Mouse (Mus musculus) lung, adult 2 months (tissue): ENCODE measurements around the gene Nmrk1. TPM values are rescaled to one million over a fixed set of nuclear protein-coding genes. Genes with fewer than 3 reads are reported as not detected.

Source experiments
- DNase-seq: peaks from one replicate; pipeline ENCODE4 v3.0.0; 2022
- H3K4me1 ChIP-seq: fragments of 200-500 bp; 2 replicates; pipeline ENCODE4 v1.6.1; 2011; ENCODE audit warnings: low read length; ENCODE audit not compliant: control insufficient read depth, insufficient read depth
- H3K4me3 ChIP-seq: fragments of 200-500 bp; replicated peaks from 2 replicates; pipeline ENCODE3; 2011; ENCODE audit warnings: low read depth, mild to moderate bottlenecking, control low read depth, low read length; ENCODE audit errors: extremely low read depth
- CTCF ChIP-seq: fragments of 200-500 bp; IDR thresholded peaks from 2 replicates; pipeline ENCODE4 v1.5.1; 2011; ENCODE audit warnings: mild to moderate bottlenecking, low read length, control low read depth; ENCODE audit not compliant: insufficient read depth
- POLR2A ChIP-seq: fragments of 200-500 bp; IDR thresholded peaks from 2 replicates; pipeline ENCODE4 v1.6.1; 2011; ENCODE audit warnings: low read depth, mild to moderate bottlenecking, control low read depth, low read length, borderline replicate concordance; ENCODE audit errors: extremely low read depth
- WGBS: fragments of 180-500 bp; shearing (Covaris S2); methylation state at CpG from one replicate; pipeline ENCODE4 v1.1.7; 2018; 5-methylcytosine and 5-hydroxymethylcytosine counted together
- polyA plus RNA-seq: library from polyadenylated mRNA; depleted of rRNA; stranded (reverse); fragments of >200 nt; gene quantifications from 2 replicates; pipeline ENCODE4 v1.2.3, GENCODE M21; 2012

Nmrk1 gene
- polyA plus RNA-seq, 1 experiment, result 4.7 TPM

DNA sequence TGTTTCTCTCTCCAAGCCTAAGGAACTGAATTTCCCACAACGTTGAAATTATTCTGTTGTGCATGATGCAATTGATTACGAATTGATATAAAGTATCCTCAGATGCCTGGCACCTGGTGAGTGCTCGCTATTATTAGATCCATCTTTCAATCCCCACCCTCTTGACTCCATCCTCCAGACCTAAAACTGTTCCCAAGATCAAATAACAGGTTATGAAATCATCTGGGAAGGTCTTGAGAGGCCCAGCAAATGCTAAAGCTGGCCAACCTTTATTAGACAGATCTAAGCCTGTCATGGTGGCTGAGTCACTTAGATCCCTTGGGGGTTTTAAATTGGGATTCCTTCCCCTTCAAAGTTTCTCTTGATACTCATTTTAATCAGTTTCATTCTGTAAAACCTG lies 28.7 kb downstream of the Nmrk1 start:
- TF ChIP-seq CTCF, result no peak
- no peak for TF ChIP-seq POLR2A
- DNase-seq, result no peak
- 70% methylated on average over 3 of the region's 3 CpGs for WGBS
- Histone ChIP-seq H3K4me3 (no peak overlapping the region), H3K4me1 (no peaks in the 10 kb centered on the region)

DNA sequence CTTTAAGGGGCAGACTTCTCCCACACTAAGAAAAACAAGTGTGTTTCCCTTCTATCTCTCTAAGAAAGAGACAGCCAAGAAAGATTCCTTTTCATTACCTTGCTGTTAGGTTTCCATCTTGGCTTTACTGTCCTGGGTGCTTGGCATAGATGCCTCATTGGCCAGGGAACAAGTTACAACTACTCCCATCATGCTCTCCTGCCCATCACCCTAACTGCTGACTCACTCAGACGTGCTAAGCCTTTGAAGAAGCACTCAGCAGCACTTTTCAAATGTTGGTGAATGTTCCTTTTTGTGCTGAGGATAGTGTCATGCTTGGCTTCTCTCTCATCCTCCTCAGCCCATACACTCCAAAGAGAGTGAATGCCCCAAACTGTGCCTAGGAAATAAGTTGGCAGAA lies 29.9 kb downstream of the Nmrk1 start:
- TF ChIP-seq CTCF (no peak), POLR2A (no peak)
- WGBS, result 45% methylated on average over 1 of the region's 1 CpGs
- Histone ChIP-seq H3K4me3 (no peak overlapping the region), H3K4me1 (no peaks in the 10 kb centered on the region)
- no peak for DNase-seq

DNA sequence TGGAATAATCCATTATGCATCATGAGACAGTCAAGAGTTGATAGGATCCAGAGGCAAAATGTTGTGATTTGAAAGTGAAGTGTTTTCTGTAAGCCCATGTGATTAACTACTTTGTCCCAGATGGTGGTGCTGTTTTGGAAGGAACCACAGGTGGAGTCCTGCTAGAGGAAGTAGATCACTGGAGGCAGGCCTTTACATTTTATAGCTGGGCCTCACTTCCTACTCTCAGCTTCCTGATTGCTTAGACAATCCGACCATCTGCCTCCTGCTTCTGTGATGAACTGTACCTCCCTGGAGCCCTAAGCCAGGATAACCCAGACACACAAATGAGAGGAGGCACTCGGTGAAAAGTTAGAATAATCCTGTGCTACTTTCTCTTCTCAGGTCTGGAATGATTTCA lies 32.2 kb downstream of the Nmrk1 start:
- TF ChIP-seq CTCF, result no peak
- TF ChIP-seq POLR2A, result no peak
- no peaks in the 10 kb centered on the region for H3K4me1 ChIP-seq
- WGBS, result 50% methylated on average over 2 of the region's 2 CpGs
- no peak for DNase-seq
- H3K4me3 ChIP-seq, result no peak overlapping the region

DNA sequence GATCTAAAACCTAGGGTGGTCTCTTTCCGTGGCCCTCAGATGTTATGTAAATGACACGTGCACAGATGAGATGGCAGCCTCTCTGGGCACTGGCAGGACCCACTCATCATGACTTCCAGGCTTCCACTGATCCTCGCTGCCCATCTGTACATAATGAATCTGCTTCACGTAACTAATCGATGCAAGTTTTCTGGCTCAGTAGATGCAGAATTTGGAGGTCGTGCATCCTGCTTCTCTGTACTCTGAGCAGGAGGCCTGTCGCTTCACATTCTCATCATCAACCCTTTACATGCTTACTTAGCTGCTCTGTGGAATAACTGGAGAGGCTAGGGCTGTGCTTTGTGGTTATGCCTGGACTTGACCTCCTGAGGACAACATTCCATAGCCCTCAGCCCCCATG lies 35.2 kb downstream of the Nmrk1 start:
- no peak overlapping the region for H3K4me3 ChIP-seq
- no peak for DNase-seq
- WGBS, result 83% methylated on average over 7 of the region's 7 CpGs
- no peak for TF ChIP-seq POLR2A
- TF ChIP-seq CTCF, result no peak
- peaks cover 3% of the 10 kb centered on the region; the same call in 1 of the 2 replicates for H3K4me1 ChIP-seq

DNA sequence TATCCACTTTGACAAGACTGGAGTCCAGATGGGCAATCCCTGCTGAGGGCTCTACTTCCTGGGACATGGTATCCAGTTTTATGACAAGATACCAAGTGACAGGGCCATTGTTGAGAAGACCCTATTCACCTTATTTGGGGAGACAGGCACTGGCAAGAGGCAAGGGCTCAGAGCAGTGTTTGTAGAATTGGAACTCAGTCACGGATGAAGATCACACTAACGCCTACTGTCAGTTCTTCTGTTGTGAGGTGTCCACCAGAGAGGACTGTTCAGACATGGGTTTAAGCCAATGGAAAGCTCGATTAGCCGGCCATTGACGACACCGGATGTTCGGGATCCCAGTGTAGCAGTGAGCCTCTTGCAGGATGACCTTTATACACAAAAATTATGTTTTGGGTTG lies 37.8 kb downstream of the Nmrk1 start:
- TF ChIP-seq POLR2A (no peak), CTCF (no peak)
- Histone ChIP-seq H3K4me1 (peaks cover 11% of the 10 kb centered on the region; the same call in 1 of the 2 replicates), H3K4me3 (no peak overlapping the region)
- WGBS, result 91% methylated on average over 7 of the region's 7 CpGs
- no peak for DNase-seq

DNA sequence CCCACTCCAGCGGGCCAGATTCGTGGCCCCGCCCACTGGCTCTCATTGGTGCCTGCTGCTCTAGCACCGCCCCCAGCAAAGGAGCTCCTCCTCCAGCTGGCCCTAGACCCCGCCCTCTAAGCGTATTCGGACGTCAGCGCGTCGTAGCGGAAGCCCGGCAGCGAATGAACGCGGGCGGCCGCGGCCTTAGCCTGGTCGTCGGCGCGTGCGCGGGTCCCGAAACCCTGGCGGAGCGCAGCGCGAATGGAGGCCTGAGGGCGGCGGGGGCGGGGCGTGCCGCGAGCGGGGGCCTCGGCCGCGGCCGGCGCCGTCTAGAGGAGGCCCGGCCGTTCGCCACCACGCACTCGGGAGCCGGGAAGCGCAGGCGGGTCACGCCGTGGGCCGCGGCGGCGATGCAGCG lies 38.9 kb downstream of the Nmrk1 start, which contains the start of gene Carnmt1:
Gene Carnmt1, plus strand, starts transcription at position 157 of the 400 bp plus-strand sequence.
- no peak; the same call in 1 of the 2 replicates for TF ChIP-seq POLR2A
- no peak for TF ChIP-seq CTCF
- under 1% methylated on average over 56 of the region's 58 CpGs for WGBS
- H3K4me3 ChIP-seq, result peak within 1 kb of the TSS; percentile 62
- DNase-seq, result peak; percentile 99
- peaks cover 11% of the 10 kb centered on the region; the same call in 1 of the 2 replicates for H3K4me1 ChIP-seq

DNA sequence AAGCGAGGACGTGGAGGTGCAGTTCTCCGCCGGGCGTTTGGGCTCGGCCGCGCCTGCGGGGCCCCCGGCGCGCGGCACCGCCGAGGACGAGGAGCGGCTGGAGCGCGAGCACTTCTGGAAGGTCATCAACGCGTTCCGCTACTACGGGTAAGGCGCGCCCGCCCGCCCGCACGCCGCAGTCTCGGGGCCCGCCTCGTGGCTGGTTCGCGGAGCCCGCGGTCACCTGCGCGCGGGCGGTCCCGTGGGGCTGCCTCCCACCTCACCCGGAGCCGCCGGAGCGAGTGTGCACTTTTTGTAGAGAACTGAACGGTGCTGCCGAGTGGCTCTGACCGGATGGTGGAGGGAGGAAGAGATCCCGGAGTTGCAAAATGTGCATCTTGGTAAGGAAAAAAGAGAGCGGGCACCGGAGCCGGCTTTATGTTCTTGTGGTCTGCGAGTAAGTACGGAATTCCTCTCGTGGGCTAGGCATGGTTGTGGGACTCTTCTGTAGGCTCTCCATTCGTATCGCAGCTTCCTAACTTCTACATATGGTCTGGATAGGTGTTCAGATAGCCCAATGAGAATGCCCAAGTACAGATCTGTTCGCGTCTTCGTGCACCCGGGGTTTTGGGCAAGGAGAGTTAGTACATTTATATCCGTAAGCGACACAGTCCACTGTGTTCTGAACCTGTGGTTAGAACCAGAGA lies 39.4 kb downstream of the Nmrk1 start:
- Histone ChIP-seq H3K4me1 (peaks cover 11% of the 10 kb centered on the region; the same call in 1 of the 2 replicates), H3K4me3 (peak overlapping the region; percentile 62)
- DNase-seq, result peak; percentile 61
- under 1% methylated on average over 64 of the region's 64 CpGs for WGBS
- TF ChIP-seq CTCF (no peak), POLR2A (no peak)

DNA sequence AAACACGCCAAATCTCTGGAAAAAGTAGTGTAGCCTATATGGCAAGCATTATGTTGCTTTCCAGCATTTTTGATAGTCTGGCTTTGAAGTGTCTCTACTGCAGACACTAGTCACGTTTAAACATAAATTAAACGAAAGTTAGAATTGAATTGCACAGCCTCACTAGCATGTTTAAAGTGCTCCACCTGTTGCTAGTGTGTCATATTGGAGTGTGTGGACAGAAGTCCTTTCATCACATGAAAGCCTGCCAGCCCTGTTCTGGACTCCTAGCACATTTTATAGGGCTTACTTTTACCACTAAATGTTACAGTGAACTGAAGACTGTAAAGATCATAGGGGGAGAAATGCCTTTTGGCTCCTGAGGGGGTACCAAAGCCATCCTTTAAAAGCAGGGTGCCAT lies 40.7 kb downstream of the Nmrk1 start:
- DNase-seq, result no peak
- no peak overlapping the region for H3K4me3 ChIP-seq
- peaks cover 13% of the 10 kb centered on the region for H3K4me1 ChIP-seq
- TF ChIP-seq CTCF (no peak), POLR2A (no peak)
- WGBS, result 64% methylated on average over 3 of the region's 3 CpGs

DNA sequence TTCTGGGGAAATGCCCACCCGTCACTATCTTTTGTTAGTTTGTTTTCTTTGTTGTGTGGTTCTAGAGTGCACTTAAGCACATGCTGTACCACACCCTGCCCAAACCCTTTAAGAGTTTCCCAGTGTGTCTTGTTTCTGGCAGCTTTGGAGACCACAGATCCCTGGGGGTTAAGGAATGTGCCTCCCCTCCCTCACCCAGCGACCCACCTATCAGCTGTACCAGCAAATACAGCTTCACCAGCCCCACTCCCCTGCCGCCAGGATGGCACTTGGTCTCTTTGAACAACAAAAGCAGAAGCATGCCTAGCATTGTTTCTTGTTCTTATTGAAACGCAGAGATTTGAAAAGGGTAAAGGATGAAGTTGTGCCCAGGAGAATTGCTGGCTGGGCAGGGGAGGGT lies 41.4 kb downstream of the Nmrk1 start:
- Histone ChIP-seq H3K4me3 (no peak overlapping the region), H3K4me1 (peaks cover 13% of the 10 kb centered on the region)
- no peak for TF ChIP-seq POLR2A
- TF ChIP-seq CTCF, result no peak
- no peak for DNase-seq
- 49% methylated on average over 4 of the region's 4 CpGs for WGBS

DNA sequence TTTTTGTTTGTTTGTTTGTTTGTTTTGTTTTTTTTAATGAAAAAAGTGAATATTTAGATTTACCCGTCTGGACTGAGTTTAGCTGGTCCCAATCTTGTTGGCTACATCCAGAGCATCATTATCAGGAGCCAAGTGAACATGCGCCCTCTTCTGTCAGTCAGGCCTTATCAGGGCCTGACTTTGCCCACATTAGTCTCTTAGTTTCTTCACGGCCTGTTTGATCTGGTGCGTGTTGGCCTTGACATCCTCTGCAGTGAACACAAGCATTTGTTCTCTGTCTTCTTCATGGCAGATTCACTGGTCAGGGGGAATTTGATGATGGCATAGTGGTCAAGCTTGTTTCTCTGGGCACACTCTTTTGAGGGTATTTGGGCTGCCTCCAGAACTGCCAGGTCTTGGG lies 50.4 kb downstream of the Nmrk1 start:
- WGBS, result 70% methylated on average over 4 of the region's 4 CpGs
- TF ChIP-seq CTCF (no peak), POLR2A (no peak)
- H3K4me1 ChIP-seq, result no peaks in the 10 kb centered on the region

DNA sequence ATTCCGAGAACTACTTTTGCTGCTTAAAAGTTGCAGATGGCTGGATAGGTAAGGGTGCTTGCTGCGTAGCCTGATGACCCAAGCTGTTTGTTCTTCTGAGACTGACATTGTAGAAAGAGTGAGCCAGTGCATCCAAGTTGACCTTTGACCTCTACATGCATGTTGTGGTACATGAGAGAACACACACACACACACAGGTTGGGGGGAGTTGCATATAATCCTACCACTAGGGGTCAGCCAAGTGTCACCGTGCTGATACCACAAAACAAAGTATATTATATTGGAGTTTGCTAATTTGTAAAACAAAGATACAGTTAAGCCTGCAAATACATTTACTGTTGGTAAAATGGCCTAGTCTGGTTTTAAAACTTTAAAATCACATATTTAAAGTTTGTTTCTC lies 55.8 kb downstream of the Nmrk1 start:
- Histone ChIP-seq H3K4me3 (no peak overlapping the region), H3K4me1 (no peaks in the 10 kb centered on the region)
- TF ChIP-seq POLR2A, result no peak
- TF ChIP-seq CTCF, result peak; percentile 54
- peak; percentile 24 for DNase-seq
- 73% methylated on average over 3 of the region's 3 CpGs for WGBS

More for the DNA sequence above, 50.4 kb downstream of the Nmrk1 start:
- no peak overlapping the region for H3K4me3 ChIP-seq
- no peak for DNase-seq
